Mouse (Mus musculus) B cell, adult 67 days (primary cell): ENCODE data around the gene Bud13. TPM values are rescaled to one million over a fixed set of nuclear protein-coding genes. Genes with fewer than 3 reads are reported as not detected.

ENCODE experiments used
- total RNA-seq, 2 experiments: library from RNA; stranded (reverse); gene quantifications; 4 replicates each; pipeline ENCODE4 v1.2.4; 2023

Gene Bud13
- 10 to 100 TPM; 25.3 to 34.4 TPM for total RNA-seq

DNA sequence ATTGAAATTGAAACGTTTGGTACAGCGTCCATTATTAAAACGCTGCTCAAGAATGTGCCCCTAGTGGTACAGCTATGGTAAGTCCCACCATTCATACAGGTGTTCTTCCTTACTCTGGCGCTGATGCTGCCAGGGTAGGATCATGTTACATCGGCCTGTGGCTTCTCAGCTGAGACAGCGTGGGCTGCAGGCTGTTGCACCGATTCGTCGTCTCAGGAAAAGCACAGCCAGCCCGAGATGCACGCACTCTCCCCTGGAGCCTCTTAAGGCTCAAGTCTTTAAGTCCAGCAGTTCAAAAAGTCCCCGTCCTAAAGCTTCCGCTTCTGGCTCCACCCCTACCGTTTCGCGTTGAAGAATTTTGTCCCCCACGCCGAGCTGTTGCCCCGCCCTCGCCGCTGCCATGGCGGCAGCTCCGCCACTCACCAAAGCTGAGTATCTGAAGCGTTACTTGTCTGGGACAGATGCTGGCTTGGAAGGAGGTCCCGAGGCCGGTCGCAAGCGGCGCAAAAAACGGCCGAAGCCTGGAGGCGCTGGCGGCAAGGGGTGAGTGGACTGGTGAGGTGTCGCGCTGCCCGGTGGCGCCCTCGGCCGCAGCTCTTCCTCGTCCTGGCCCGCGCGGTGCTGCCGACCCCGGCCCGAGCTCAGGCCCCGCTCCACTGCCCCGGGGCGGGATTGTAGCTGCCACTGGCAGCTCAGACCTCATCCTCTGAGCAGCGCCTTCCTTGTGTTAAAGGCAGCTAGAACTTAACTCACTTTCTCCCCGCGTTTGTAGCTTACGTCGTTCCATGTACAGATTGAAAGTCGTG is at the start of gene Bud13:
Bud13 (plus strand) TSS at position 378 of the 806 bp plus-strand sequence.

DNA sequence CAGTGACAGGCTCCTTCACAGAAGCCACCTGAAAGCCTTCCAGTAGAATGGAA is 47.4 kb upstream of the Bud13 start, which contains the start of gene Apoc3:
Apoc3 (minus strand) TSS at position 41 of the 53 bp plus-strand sequence.

DNA sequence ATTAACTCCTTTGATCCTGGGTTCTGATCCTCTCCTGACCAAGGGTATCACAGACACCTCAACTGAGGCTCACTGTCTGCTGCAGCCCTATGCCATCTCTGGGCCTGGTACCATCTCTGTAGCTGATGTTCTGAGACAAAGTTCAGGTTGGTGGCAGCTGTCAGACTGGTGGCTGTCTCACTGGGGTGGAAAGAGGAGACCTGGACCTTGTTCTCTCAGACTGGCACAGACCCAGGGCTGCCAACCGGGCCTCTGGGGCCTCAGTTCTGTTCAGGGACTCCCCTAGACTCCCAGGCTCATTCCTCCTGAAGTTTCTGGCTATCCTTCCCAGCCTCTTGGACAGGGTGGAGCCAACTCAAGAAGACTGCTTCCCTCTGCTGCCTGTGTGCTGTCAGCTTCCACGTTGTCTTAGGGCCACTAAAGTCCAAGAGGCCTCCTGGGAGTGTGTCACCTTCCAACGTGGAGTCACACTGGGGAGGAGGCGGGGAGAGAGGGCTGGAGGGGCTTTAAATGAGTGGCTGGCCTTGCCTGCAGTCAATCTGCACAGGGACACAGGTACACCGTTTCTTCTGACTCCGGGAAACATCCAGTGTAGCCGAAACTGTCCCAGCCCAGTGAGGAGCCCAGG is 42.2 kb upstream of the Bud13 start, which contains the start of gene Apoa4:
Apoa4 (plus strand) TSS at position 171 of the 628 bp plus-strand sequence.

DNA sequence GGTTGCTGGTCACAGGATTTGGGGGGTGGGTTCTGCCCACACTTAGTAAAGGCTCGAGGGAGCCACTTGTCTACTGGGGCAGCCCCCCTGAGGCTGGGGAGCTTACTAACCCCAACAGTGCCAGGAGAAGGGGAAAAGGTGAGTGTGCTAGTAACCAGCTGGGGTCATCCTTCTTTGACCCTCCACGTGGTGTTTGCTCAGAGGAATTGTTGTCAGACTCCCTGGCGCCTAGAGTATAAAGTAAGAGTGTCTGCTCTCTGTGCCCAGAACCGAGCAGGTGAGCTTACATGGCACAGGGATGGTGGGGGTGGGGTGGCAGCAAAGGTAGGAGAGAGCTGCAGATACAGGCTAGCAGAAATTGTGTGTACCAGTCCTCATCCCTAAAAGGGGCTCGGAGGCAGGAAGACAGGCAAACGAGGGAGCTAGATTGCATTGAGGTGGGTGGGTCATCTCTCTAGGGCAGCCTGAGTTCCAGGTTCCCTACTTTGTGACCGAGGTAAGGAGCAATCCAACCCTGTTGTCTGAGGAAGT is 14.4 kb upstream of the Bud13 start, which contains the start of gene Apoa5:
Apoa5 (plus strand) TSS at position 291 of the 531 bp plus-strand sequence.

DNA sequence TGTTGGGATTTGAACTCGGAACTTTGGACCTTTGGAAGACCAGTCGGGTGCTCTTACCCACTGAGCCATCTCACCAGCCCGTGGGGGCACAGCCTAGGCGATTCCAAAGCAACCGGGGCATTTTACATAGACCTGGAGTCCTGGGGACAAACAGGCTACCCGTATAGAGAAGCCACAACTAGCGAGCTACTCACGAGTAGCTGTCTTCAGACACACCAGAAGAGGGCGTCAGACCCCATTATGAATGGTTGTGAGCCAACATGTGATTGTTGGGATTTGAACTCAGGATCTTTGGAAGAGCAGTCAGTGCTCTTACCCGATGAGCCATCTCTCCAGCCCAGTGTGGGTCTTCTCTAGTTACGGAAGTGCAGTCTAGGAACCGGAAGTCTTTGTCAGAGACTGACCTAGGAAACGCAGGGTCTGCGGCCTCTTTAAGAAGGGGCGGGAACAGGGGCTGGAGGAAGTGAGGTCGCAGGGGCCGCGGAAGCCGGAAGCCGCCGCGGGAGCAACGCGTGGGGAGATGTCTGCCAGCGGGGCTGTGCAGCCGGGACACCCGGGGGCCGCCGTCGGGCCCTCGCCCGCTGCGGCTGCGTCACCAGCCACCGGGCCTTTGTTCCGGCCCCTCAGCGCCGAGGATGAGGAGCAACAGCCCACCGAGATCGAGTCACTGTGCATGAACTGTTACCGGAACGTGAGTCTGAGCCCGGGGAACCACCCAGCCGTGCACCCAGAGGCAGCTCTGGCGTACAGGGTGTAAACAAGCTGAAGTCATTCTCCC is 9.9 kb upstream of the Bud13 start, which contains the start of gene Zpr1:
Zpr1 (plus strand) TSS at position 388 of the 778 bp plus-strand sequence.

DNA sequence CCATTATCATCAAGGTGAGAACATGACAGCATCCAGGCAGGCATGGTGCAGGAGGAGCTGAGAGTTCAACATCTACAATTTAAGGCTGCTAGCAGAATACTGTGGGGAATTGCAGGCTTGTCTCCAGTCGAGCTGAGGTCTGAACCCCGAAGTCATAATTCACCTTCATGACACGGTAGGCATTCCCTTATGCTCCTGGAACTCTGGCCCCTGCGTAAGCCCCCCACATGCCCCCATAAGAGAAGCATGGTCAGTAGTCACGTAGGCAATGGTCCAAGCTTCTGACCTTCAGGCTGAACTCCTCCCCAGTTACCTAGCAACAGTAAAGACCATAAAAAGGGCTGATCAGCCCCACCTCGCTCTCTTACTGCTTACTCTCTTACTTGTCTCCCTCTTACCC is 37.1 kb downstream of the Bud13 start, which contains the start of gene 4931429L15Rik:
4931429L15Rik (minus strand) TSS at position 101 of the 400 bp plus-strand sequence.

Other genes with a start within 250 kb of the Bud13 start
- gene Apoa1, start 54.4 kb upstream of the Bud13 start, total RNA-seq, result not detected
- not detected for gene Apoc3, start 47.4 kb upstream of the Bud13 start, total RNA-seq
- gene Apoa4, start 42.3 kb upstream of the Bud13 start, total RNA-seq, result not detected
- not detected for gene Apoa5, start 14.4 kb upstream of the Bud13 start, total RNA-seq
- 10 to 100 TPM; 85.3 to 87.2 TPM for gene Zpr1, start 9.9 kb upstream of the Bud13 start, total RNA-seq
- gene 4931429L15Rik, start 37.0 kb downstream of the Bud13 start, total RNA-seq, result not detected